Comparison of ENCODE assay signal across 8 mouse cellular contexts in genomic region chrX:95444776-95445111, GRCm38 (mm10). TPM values are rescaled to one million over a fixed set of nuclear protein-coding genes. Genes with fewer than 3 reads are reported as not detected.
DNase-seq lines count a peak whose midpoint lies in the region; ATAC-seq and TF ChIP-seq lines count a peak whose summit lies in the region.

Gene Amer1, minus strand, starts transcription at chrX:95444872.

- H3K4me2 ChIP-seq in heart, embryonic 12.5 days: peak within 1 kb of the TSS; percentile 71
- H3K4me2 ChIP-seq in kidney, postnatal 0 days (ENCODE audit: low read length): peak within 1 kb of the TSS; percentile 57
- H3K4me2 ChIP-seq in liver, embryonic 11.5 days: peak within 1 kb of the TSS; percentile 73
- peak within 1 kb of the TSS; percentile 39 for H3K4me2 ChIP-seq in stomach, embryonic 14.5 days (replicated peaks; ENCODE audit: low read depth, low read length)

- peak; percentile 80 to 83 for DNase-seq in B cell, adult 2 months
- DNase-seq in brain, adult 2 months (ENCODE audit: low read depth, low spot score): peak; percentile 97
- peak; percentile 92 for DNase-seq in kidney, postnatal 0 days (ENCODE audit: low spot score)
- DNase-seq in liver, embryonic 11.5 days (ENCODE audit: low spot score): peak; percentile 82
- peak; percentile 93 for DNase-seq in naive thymus-derived CD4-positive, alpha-beta T cell, adult 2 months (ENCODE audit: low read depth)

- WGBS in heart, embryonic 12.5 days: 18% methylated on average over 19 of the region's 19 CpGs
- WGBS in kidney, postnatal 0 days: 20% methylated on average over 19 of the region's 19 CpGs
- WGBS in liver, embryonic 11.5 days: 9% methylated on average over 19 of the region's 19 CpGs
- WGBS in stomach, embryonic 14.5 days: 23% methylated on average over 19 of the region's 19 CpGs

- peak within 1 kb of the TSS; percentile 75 for H3K4me3 ChIP-seq in heart, embryonic 12.5 days
- peak within 1 kb of the TSS; percentile 51 for H3K4me3 ChIP-seq in kidney, postnatal 0 days (replicated peaks; ENCODE audit: low read depth, low read length)
- H3K4me3 ChIP-seq in liver, embryonic 11.5 days (ENCODE audit: low read depth, low read length): peak within 1 kb of the TSS; percentile 64
- peak within 1 kb of the TSS; percentile 45 for H3K4me3 ChIP-seq in stomach, embryonic 14.5 days (ENCODE audit: low read depth, low read length)

- peaks cover 21% of the 10 kb centered on the region for H3K4me1 ChIP-seq in heart, embryonic 12.5 days (replicated peaks)
- H3K4me1 ChIP-seq in kidney, postnatal 0 days (replicated peaks; ENCODE audit: insufficient read depth, low read length): no peaks in the 10 kb centered on the region
- no peaks in the 10 kb centered on the region; the same call in 1 of the 2 replicates for H3K4me1 ChIP-seq in liver, embryonic 11.5 days (replicated peaks; ENCODE audit: control insufficient read depth, insufficient read depth, low read length)
- H3K4me1 ChIP-seq in stomach, embryonic 14.5 days (ENCODE audit: control insufficient read depth, insufficient read depth, low read length): peaks cover 7% of the 10 kb centered on the region; the same call in 1 of the 2 replicates

- H3K36me3 ChIP-seq in heart, embryonic 12.5 days: no peaks in the 10 kb centered on the region
- H3K36me3 ChIP-seq in kidney, postnatal 0 days (ENCODE audit: insufficient read depth, low read length): no peaks in the 10 kb centered on the region
- H3K36me3 ChIP-seq in liver, embryonic 11.5 days (ENCODE audit: control insufficient read depth, insufficient read depth, low read length): no peaks in the 10 kb centered on the region
- H3K36me3 ChIP-seq in stomach, embryonic 14.5 days (ENCODE audit: control insufficient read depth, insufficient read depth, low read length): no peaks in the 10 kb centered on the region

- H3K27me3 ChIP-seq in heart, embryonic 12.5 days (replicated peaks): no peaks in the 10 kb centered on the region
- no peaks in the 10 kb centered on the region for H3K27me3 ChIP-seq in kidney, postnatal 0 days (ENCODE audit: insufficient read depth, low read length)
- no peaks in the 10 kb centered on the region for H3K27me3 ChIP-seq in liver, embryonic 11.5 days (replicated peaks; ENCODE audit: control insufficient read depth, insufficient read depth, low read length)
- H3K27me3 ChIP-seq in stomach, embryonic 14.5 days (ENCODE audit: control insufficient read depth, insufficient read depth, low read length): no peaks in the 10 kb centered on the region

- H3K9me3 ChIP-seq in heart, embryonic 12.5 days (replicated peaks): no peaks in the 10 kb centered on the region
- no peaks in the 10 kb centered on the region for H3K9me3 ChIP-seq in kidney, postnatal 0 days (replicated peaks; ENCODE audit: low read length)
- H3K9me3 ChIP-seq in liver, embryonic 11.5 days (ENCODE audit: control insufficient read depth, low read length): no peaks in the 10 kb centered on the region
- H3K9me3 ChIP-seq in stomach, embryonic 14.5 days (ENCODE audit: control insufficient read depth, low read depth, low read length): no peaks in the 10 kb centered on the region

- H3K9ac ChIP-seq in heart, embryonic 12.5 days: peak within 1 kb of the TSS; percentile 74
- H3K9ac ChIP-seq in kidney, postnatal 0 days (ENCODE audit: low read depth, low read length): peak within 1 kb of the TSS; percentile 53
- H3K9ac ChIP-seq in liver, embryonic 11.5 days (ENCODE audit: low read depth, low read length): peak within 1 kb of the TSS; percentile 66
- peak within 1 kb of the TSS; percentile 38; the same call in 1 of the 2 replicates for H3K9ac ChIP-seq in stomach, embryonic 14.5 days (replicated peaks; ENCODE audit: low read depth, low read length)

- ATAC-seq in erythroblast, adult 5-6 weeks (replicated peaks; ENCODE audit: low FRiP score, poor library complexity, severe bottlenecking): peak; percentile 84
- peak; percentile 94 for ATAC-seq in heart, embryonic 12.5 days (ENCODE audit: insufficient number of reproducible peaks, low FRiP score)
- peak; percentile 96 for ATAC-seq in kidney, postnatal 0 days (replicated peaks; ENCODE audit: low FRiP score, low read depth)
- peak; percentile 95 for ATAC-seq in liver, embryonic 11.5 days (replicated peaks; ENCODE audit: low FRiP score)
- peak; percentile 96 for ATAC-seq in stomach, embryonic 14.5 days (ENCODE audit: insufficient number of reproducible peaks, insufficient read depth, low FRiP score, low read depth)

- H3K27ac ChIP-seq in heart, embryonic 12.5 days (ENCODE audit: poor library complexity, severe bottlenecking): peak within 1 kb of the TSS; percentile 93
- H3K27ac ChIP-seq in kidney, postnatal 0 days: peak within 1 kb of the TSS; percentile 87
- H3K27ac ChIP-seq in liver, embryonic 11.5 days (ENCODE audit: low read depth, low read length): peak within 1 kb of the TSS; percentile 85
- peak within 1 kb of the TSS; percentile 85 for H3K27ac ChIP-seq in stomach, embryonic 14.5 days (ENCODE audit: low read length)

- TF ChIP-seq CTCF in kidney, postnatal 0 days (IDR thresholded peaks at IDR 0.05; ENCODE audit: low read depth): no peak

RNA-seq across cellular contexts. Expression of gene Amer1, which starts in this region (rescaled TPM):
- total RNA-seq in erythroblast, adult 5-6 weeks (2015; ENCODE audit: low replicate concordance): 0.42 and 1.5 TPM in 2 replicates
- total RNA-seq in erythroblast, adult 5-6 weeks (2017; ENCODE audit: low replicate concordance): 1.1 and 1.7 TPM in 2 replicates
- 7.8 and 7.9 TPM in 2 replicates for polyA plus RNA-seq in heart, embryonic 12.5 days (2016; fragmentation: Nextera tagmentation; extraction: Ambion mirVana)
- 6.1 and 6.7 TPM in 2 replicates for polyA plus RNA-seq in kidney, postnatal 0 days (2015; fragmentation: Nextera tagmentation; extraction: Ambion mirVana)
- 5.5 and 6.1 TPM in 2 replicates for polyA plus RNA-seq in liver, embryonic 11.5 days (2014; fragmentation: Nextera tagmentation; extraction: Ambion mirVana)
- 13.2 and 13.6 TPM in 2 replicates for polyA plus RNA-seq in stomach, embryonic 14.5 days (2014; fragmentation: Nextera tagmentation; extraction: Ambion mirVana)

Comparison
In these comparisons a context has a peak if more than half of its experiments do, and no peak if none do; other contexts are left out.
1. Peak in every context shown above with its lines: DNase-seq, ATAC-seq, H3K4me3 ChIP-seq and H3K27ac ChIP-seq.